ENCODE assay signal across 18 mouse cellular contexts in the genomic region with DNA sequence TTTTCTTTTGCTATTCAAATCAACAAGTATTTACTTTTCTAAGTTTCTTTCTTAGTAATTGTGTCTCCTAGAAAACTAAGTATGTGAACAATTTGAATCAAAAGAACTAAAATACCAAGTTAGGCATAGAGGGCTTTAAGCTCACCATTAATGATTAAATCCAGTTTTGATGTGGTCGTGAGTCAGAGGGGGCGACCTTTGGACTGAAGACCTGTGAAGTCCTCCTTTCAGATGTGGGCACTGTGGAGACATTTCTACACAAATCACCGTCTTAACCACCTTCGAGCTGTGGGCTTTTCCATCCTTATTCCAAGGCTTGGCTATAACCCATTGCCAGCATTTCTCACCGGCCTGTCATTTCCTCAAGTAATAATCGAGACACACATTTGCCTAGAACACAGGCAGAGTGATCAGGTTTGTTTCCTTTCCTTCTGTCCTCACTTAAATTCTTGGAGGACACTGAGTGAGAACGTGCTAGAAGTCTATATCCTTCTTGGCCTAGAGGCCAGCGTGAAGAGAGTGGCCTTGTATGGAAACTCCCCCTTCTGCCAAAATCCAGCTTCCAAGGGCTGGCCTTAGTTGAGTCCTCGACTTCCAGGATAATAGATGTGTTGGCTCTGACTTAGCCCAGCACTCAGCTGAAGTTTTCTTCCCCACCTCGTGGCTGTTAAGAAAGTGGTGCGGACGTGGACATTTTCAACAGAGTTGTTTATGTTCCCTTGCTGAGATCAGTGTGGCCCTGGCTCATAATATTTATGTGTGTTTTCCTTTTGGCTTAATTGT. TPM values are rescaled to one million over a fixed set of nuclear protein-coding genes. Genes with fewer than 3 reads are reported as not detected.
A peak's percentile ranks its signal among the peaks of the same experiment; 100 is the strongest.
DNase-seq lines count a peak whose midpoint lies in the region; ATAC-seq and TF ChIP-seq lines count a peak whose summit lies in the region.
"Had no signal": no experiment of that assay in that cellular context is flagged by ENCODE, and none has a peak within 500 bp of the region (broad histone marks: within the 10 kb centered on the region; RNA-seq: fewer than 3 reads in every experiment).

No protein-coding gene starts in this region.

- peak; percentile 43 to 74 for DNase-seq in adrenal gland, adult (ENCODE audit: inconsistent age in 2 of 2, low spot score in 1 of 2)
- no peak for DNase-seq in adrenal gland, postnatal 25 days
- DNase-seq in left cerebral cortex, adult 2 months (ENCODE audit: extremely low spot score in 1 of 2, low spot score in 2 of 2): no peak
- no peak for DNase-seq in left cerebral cortex, postnatal 14 days (ENCODE audit: low spot score in 2 of 2)
- peak; percentile 60 for DNase-seq in kidney, postnatal 10 days
- DNase-seq in lung, postnatal 36 days: peak; percentile 77
- DNase-seq in cerebellum, postnatal 10 days: no peak
- DNase-seq: cerebellum, postnatal 25 days; gastrocnemius, postnatal 10 days; right cerebral cortex, adult 18-20 months; thymus, adult 2 months had no signal

- H3K9ac ChIP-seq in forebrain, embryonic 15.5 days (replicated peaks): no peak overlapping the region
- H3K9ac ChIP-seq: embryonic facial prominence, embryonic 12.5 days; heart, embryonic 15.5 days; limb, embryonic 12.5 days; neural tube, embryonic 13.5 days had no signal

- H3K4me2 ChIP-seq in forebrain, embryonic 15.5 days (replicated peaks): no peak overlapping the region
- H3K4me2 ChIP-seq: embryonic facial prominence, embryonic 12.5 days; heart, embryonic 15.5 days; limb, embryonic 12.5 days; neural tube, embryonic 13.5 days had no signal

- H3K4me1 ChIP-seq in forebrain, embryonic 15.5 days: no peaks in the 10 kb centered on the region
- H3K4me1 ChIP-seq: embryonic facial prominence, embryonic 12.5 days; forebrain, embryonic 10.5 days; heart, embryonic 15.5 days; limb, embryonic 12.5 days; neural tube, embryonic 13.5 days had no signal

- 82% methylated on average over 12 of the region's 12 CpGs for WGBS in forebrain, embryonic 15.5 days

- H3K27ac ChIP-seq in left cerebral cortex, adult 2 months: peak overlapping the region; percentile 0; the same call in 1 of the 2 replicates
- no peak overlapping the region for H3K27ac ChIP-seq in forebrain, embryonic 15.5 days (replicated peaks)
- H3K27ac ChIP-seq: embryonic facial prominence, embryonic 12.5 days; forebrain, embryonic 10.5 days; heart, embryonic 15.5 days; limb, embryonic 12.5 days; neural tube, embryonic 13.5 days had no signal

- H3K36me3 ChIP-seq in forebrain, embryonic 15.5 days: no peaks in the 10 kb centered on the region
- H3K36me3 ChIP-seq: embryonic facial prominence, embryonic 12.5 days; forebrain, embryonic 10.5 days; heart, embryonic 15.5 days; limb, embryonic 12.5 days; neural tube, embryonic 13.5 days had no signal

- ATAC-seq in forebrain, embryonic 15.5 days (replicated peaks): no peak
- ATAC-seq: hindbrain, embryonic 16.5 days had no signal

- H3K27me3 ChIP-seq in forebrain, embryonic 15.5 days: no peaks in the 10 kb centered on the region
- H3K27me3 ChIP-seq: embryonic facial prominence, embryonic 12.5 days; heart, embryonic 15.5 days; limb, embryonic 12.5 days; neural tube, embryonic 13.5 days had no signal

- no peaks in the 10 kb centered on the region for H3K9me3 ChIP-seq in forebrain, embryonic 15.5 days
- H3K9me3 ChIP-seq: embryonic facial prominence, embryonic 12.5 days; forebrain, embryonic 10.5 days; heart, embryonic 15.5 days; limb, embryonic 12.5 days; neural tube, embryonic 13.5 days had no signal

- intact Hi-C loops in left cerebral cortex, adult 2 months (cut with DNase I): no loop called here
- intact Hi-C loops in left cerebral cortex, postnatal 14 days (cut with DNase I): no loop called here

- no peak overlapping the region for H3K4me3 ChIP-seq in left cerebral cortex, adult 2 months
- H3K4me3 ChIP-seq in forebrain, embryonic 15.5 days: no peak overlapping the region
- H3K4me3 ChIP-seq: embryonic facial prominence, embryonic 12.5 days; forebrain, embryonic 10.5 days; heart, embryonic 15.5 days; limb, embryonic 12.5 days; neural tube, embryonic 13.5 days had no signal

- no peak; the same call in 1 of the 2 replicates for TF ChIP-seq CTCF in left cerebral cortex, adult 2 months (IDR thresholded peaks at IDR 0.05)

RNA-seq across cellular contexts. Expression of a gene that starts 54.8 kb away (rescaled TPM):
- total RNA-seq in adrenal gland, postnatal 25 days (2021): 32.8 and 42.3 TPM in 2 replicates
- 10 to 100 TPM; 17.0 to 19.8 TPM for total RNA-seq in left cerebral cortex, adult 2 months (2021)
- total RNA-seq in left cerebral cortex, postnatal 14 days (2021): 10 to 100 TPM; 23.5 to 25.5 TPM
- polyA plus RNA-seq in forebrain, embryonic 15.5 days (2015; fragmentation: Nextera tagmentation; extraction: Ambion mirVana): 2.4 and 2.5 TPM in 2 replicates

Comparison
In these comparisons a context has a peak if more than half of its experiments do, and no peak if none do; other contexts are left out.
1. DNase-seq: peak in adrenal gland, adult (2 of 2), kidney, postnatal 10 days (single experiment) and lung, postnatal 36 days (single experiment); none in adrenal gland, postnatal 25 days (single experiment), left cerebral cortex, adult 2 months (0 of 2), left cerebral cortex, postnatal 14 days (0 of 2) and cerebellum, postnatal 10 days (0 of 2).